Mouse (Mus musculus): ENCODE results near the gene R3hdm4.

DNA sequence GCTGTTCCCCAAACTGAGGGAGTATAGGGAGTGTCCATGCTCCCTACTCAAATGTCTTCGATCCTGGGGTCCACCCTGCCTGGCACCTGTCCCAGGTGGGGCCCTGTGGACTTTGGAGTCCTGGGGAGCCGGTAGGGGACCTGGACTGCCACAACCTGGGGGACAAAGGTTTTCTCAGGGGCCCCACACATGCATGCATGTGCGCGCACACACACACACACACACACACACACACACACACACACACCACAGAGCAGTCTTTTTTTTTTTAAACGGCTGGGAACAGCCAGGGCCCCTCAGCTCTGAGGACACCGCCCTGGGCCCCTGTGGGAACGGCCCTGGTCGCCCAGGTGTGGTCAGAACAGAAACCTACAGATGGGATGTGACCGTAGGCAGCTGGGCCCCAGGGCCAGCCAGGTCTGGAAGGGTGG, 22.5 kb upstream of the R3hdm4 start:
- TF ChIP-seq POLR2A (IDR thresholded peaks at IDR 0.05; ENCODE audit: extremely low read depth, insufficient read depth, low read length) = no peak
- no peak for TF ChIP-seq CTCF (IDR thresholded peaks at IDR 0.05; ENCODE audit: low read depth, low read length)

Measured in liver, adult 2 months (tissue).